Mouse (Mus musculus): Measurements from ENCODE around the gene Mab21l1.
A peak's percentile ranks its signal among the peaks of the same experiment; 100 is the strongest.

The Mab21l1 gene

GRCm38 (mm10) chr3:55782056-55782687 is at the start of gene Mab21l1:
Gene Mab21l1 (plus strand): TSS chr3:55782510.
- no peak for DNase-seq

DNA sequence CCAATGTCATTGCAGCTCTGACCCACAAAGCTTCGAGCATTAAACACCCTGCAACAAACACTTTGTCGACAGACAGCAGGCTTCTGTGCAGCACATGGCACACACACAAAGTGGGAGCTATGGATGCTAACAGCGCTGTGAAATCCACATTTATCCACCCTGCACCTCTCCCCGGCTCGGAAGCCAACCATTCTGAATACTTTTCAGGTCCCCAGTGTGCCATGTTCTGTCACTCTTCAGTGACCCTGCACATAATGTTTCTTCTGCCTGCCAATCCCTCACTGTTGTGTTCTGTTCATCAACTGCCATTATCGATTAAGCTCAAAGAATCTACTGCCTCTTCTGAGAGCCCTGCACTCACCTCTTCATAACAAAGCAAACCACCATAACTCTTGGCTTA is 48.6 kb upstream of the Mab21l1 start:
- DNase-seq, result no peak

GRCm38 (mm10) chr3:55741428-55741827 is 40.9 kb upstream of the Mab21l1 start:
- no peak for DNase-seq

DNA sequence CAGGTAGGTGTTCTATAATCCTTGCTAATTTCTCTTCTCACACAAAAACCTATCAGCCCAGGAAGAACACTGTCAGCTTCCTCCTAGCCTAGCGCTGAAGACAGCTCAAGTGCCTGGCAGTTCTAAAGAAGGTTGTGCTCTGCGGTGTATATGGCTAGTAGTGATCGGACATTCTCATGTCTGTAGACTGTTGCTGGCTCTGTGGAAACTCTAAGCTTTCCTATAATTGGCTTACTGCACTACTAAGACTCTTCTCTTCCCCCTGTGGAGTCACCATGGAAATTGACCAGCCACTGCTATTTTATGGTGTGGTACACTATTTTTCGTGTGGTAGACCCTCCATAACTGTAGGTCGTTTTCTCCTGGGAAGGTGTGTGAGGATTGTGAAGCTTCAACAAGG is 40.1 kb upstream of the Mab21l1 start:
- no peak for DNase-seq

- DNase-seq, result no peak
These were observed 39.7 kb upstream of the Mab21l1 start for GRCm38 (mm10) chr3:55742654-55743053.

DNA sequence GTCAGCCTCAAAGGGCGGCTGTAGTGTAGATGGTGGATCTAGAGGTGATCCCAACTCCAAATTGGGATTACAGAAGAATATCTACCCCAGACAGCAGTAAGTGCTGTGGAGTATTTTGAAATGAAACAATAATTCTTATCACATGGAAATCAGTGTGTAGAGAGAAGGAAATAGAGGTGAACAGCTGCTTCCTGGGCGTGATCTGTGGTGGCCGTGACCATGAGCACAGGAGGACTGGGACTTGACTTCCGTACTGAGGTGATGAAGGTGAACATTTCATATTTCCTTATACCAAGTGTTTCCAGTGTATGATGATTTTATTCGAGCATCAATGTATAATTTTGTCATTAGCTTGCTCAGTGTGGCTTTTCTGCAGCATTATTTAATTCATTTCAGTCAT is 38.4 kb upstream of the Mab21l1 start:
- no peak for DNase-seq

DNA sequence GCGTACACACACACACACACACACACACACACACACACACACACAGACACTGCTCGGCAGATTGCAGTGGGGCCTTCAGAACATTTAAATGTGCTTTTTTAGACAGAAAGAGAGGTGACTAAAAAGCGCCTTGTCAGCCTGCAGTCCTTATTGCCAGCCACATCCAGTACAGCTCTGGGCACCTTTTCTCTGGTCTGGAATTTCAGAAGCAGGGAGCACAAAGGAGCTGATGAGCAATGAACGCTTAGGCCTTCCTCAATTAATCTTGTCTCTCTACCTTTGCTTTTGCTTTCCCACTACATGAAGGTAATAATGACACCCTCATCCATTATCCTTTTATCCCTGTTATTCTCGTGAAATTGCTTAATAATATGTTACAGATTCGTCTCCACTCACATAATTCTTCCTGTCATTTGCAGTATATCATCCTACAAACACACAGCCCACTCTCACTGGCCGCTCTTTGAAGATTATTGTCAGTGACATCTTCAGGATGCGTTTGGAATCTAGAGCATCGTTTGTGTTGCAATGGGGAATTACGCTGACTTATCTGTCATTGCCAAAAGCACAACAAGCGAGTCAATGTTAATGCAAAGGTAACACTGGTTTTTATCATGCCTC is 31.8 kb upstream of the Mab21l1 start:
- no peak for DNase-seq

GRCm38 (mm10) chr3:55751363-55751762 is 30.9 kb upstream of the Mab21l1 start:
- no peak for DNase-seq

GRCm38 (mm10) chr3:55752558-55752957 is 29.8 kb upstream of the Mab21l1 start:
- no peak for DNase-seq

- DNase-seq, result no peak
These were observed 28.4 kb upstream of the Mab21l1 start for GRCm38 (mm10) chr3:55753872-55754271.

- DNase-seq, result peak; percentile 45
These were observed 27.2 kb upstream of the Mab21l1 start for GRCm38 (mm10) chr3:55754981-55755608.

- no peak for DNase-seq
These were observed 26.3 kb upstream of the Mab21l1 start for GRCm38 (mm10) chr3:55755805-55756601.

DNA sequence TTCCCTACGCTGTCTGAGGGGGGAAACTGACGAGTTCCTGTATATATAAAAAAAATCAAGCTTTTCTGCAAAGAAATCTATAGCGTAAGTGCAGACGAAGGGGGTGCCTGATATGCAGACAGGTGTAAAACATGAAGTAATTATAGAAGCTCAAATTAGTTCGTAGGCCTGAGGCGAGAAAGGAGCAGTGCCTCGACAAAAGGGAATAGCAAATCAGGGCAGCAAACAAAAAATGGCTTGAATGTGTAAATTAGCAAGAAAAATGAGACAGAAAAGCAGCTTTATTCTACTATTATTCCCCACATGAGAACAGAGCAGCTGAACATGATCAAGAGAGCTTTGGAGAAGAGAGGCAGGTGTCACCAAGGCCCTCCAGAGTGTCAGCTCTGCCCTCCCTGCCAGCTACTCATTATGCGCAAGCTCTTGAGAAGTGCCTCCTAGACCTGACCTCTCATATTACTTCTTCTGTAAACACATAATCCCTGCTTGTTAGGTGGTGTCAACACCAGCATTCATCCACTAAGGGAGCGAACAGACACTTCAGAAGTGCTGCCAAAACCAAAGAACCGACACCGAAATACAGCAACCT is 25.6 kb upstream of the Mab21l1 start:
- no peak for DNase-seq

DNA sequence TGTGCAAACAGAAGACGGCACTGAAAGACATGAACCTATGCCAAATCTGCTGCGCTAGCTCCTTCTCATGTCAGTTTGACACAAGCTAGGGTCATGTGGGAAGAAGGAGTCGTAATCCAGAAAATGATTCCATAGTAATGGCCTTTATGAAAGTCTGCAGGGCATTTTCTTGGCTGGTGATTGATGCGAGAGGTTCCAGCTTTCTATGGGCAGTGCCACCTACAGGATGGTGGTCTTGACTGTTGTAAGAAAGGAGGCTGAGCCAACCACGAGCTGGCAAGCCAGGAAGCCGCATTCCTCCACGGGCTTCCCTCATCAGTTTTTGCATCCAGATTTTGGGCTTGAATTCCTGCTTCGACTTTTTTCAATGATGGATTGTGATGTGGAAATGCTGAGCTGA is 24.0 kb upstream of the Mab21l1 start:
- no peak for DNase-seq

- no peak for DNase-seq
These were observed 18.7 kb upstream of the Mab21l1 start for GRCm38 (mm10) chr3:55763591-55763990.

- DNase-seq, result no peak
These were observed 13.7 kb upstream of the Mab21l1 start for GRCm38 (mm10) chr3:55768654-55769053.

- DNase-seq, result peak; percentile 67
These were observed 13.0 kb upstream of the Mab21l1 start for GRCm38 (mm10) chr3:55769308-55769707.

- DNase-seq, result no peak
These were observed 8.1 kb upstream of the Mab21l1 start for GRCm38 (mm10) chr3:55774203-55774602.

- DNase-seq, result no peak
These were observed 7.1 kb upstream of the Mab21l1 start for GRCm38 (mm10) chr3:55775245-55775644.

DNA sequence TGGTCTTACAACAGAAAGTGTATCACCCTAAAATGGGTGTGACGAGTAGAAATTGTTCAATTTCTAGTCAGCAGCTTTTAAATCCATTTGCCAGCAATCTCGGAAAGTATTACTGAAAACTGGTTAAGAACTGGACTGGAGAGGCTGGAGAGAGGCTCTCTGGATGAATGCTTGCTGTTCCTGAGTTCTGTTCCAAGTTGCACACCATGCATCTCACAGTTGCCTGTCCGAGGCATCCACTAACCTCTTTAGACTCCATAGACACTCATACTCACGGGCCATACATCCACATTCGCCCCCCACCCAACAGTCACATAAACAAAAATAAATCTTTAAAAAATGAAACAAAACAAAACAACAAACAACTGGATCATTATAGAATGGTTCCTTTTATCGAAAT is 6.6 kb upstream of the Mab21l1 start:
- no peak for DNase-seq

- DNase-seq, result no peak
These were observed 4.8 kb upstream of the Mab21l1 start for GRCm38 (mm10) chr3:55777501-55777900.

- no peak for DNase-seq
These were observed 3.3 kb upstream of the Mab21l1 start for GRCm38 (mm10) chr3:55778764-55779730.

Measured in layer of hippocampus, adult 9-11 months (tissue).